Mouse (Mus musculus): ENCODE data around the gene Gdf9.

Gdf9 gene

GRCm38 (mm10) chr11:53478383-53479170, 47.8 kb downstream of the Gdf9 start:
- no peak for DNase-seq (ENCODE audit: low read depth)

- no peak for DNase-seq (ENCODE audit: low read depth)
These were observed 48.5 kb downstream of the Gdf9 start for GRCm38 (mm10) chr11:53479171-53479782.

GRCm38 (mm10) chr11:53479783-53480301, 49.0 kb downstream of the Gdf9 start, which contains the start of the genes Gm9945 and Sowaha:
Gene Gm9945 (plus strand): TSS chr11:53480166.
Gene Sowaha (minus strand): TSS chr11:53480274.
- no peak for DNase-seq (ENCODE audit: low read depth)

GRCm38 (mm10) chr11:53481088-53481730, 50.4 kb downstream of the Gdf9 start:
- DNase-seq (ENCODE audit: low read depth), result no peak

GRCm38 (mm10) chr11:53483159-53483891, 52.5 kb downstream of the Gdf9 start:
- DNase-seq (ENCODE audit: low read depth), result no peak

GRCm38 (mm10) chr11:53485719-53486118, 54.9 kb downstream of the Gdf9 start:
- no peak for DNase-seq (ENCODE audit: low read depth)

- DNase-seq (ENCODE audit: low read depth), result no peak
These were observed 55.5 kb downstream of the Gdf9 start for GRCm38 (mm10) chr11:53486351-53486750.

GRCm38 (mm10) chr11:53486822-53487594, 56.2 kb downstream of the Gdf9 start:
- no peak for DNase-seq (ENCODE audit: low read depth)

Measured in c-Kit-positive CD71-negative TER-119-negative erythroid progenitor cells, embryonic 14.5 days (primary cell).